Mouse (Mus musculus): ENCODE results near the gene Baiap2.

- TF ChIP-seq TAL1 (IDR thresholded peaks at IDR 0.05; ENCODE audit: low read length) (no peak), GATA1 (IDR thresholded peaks at IDR 0.05; ENCODE audit: low read length) (no peak)
Observed at GRCm38 (mm10) chr11:119919897-119920296, 22.7 kb upstream of the Baiap2 start.
